Mouse (Mus musculus): Measurements from ENCODE around the gene Lmntd1.

Lmntd1 gene

GRCm38 (mm10) chr6:145557059-145557992 is 56.8 kb downstream of the Lmntd1 start:
- no peak for DNase-seq

DNA sequence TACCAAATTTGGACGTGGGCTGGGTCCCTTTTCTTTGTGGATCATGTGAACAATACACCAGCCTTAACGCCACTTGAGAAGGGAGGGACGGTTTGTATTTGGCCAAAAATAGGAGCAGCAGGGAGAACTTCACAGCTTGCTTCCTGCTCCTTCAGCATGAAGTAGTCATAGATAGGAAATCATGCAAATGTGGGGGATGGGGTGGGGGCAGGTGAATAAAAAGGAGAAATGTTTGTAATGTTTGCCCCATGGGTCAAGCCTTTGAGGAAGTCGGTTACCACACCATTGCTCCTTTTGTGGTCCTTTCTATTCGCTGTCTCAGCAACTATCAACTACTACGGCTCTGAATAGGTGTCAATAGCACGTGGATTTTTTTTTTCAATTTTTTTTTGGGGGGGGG is 60.9 kb downstream of the Lmntd1 start:
- DNase-seq, result no peak

- no peak for DNase-seq
Measured at GRCm38 (mm10) chr6:145552817-145553216, 61.3 kb downstream of the Lmntd1 start.

GRCm38 (mm10) chr6:145550993-145551392 is 63.1 kb downstream of the Lmntd1 start:
- DNase-seq, result peak; percentile 22 to 49

DNA sequence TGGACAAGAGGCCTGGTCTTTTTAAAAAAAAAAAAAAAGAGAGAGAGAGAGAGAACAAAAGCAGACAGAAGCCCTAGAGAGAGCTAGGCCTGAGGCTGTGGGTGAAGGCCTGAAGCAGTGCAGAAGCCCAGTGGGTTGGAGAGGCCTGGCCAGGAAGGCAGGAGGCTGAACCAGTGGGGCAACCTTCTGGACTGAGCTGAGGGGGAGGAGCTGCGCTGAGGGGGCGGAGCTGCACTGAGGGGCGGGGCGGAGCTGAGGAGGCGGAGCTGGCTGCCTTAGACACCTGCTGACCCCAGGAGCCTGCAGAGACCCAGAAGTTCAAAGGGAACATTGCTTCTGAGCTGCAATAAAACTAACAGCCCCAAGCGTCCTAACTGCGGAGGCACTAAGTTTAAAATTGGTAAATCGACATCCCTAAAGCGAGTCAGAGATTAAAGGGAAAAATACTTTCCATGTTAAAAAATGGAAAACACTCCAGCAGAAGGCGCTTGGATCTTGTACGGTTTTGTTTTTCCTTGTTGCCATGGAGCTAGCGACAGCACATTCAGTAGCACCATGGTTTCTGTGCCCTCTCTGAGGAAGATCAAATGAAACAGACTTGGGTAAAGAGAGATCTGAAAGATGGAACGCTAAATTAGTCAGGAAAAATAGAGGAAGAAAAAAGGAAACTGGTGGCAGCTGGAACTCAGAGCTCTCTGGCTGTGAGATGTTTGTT is 68.0 kb downstream of the Lmntd1 start:
- peak in 1 of 2 experiments; percentile 52 for DNase-seq

DNA sequence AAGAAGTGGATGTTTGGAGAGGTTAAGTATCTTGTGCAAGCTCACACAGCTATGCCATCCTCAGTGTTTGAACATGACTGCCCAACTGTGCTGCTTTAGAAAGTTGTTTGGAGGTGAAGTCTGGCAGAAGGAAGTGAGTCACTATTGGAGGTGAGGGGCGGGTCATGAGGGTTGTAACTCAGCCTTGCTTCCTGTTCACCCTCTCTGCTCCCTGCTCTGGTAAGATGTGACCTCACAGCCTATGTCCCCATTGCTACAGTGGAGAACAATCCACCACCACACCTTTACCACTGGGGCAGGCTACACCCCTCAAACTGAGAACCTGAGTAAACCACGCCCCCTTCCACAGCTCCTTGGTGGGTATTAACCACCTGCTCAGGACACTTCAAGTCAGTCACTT is 69.3 kb downstream of the Lmntd1 start:
- no peak for DNase-seq

- no peak for DNase-seq
Measured at GRCm38 (mm10) chr6:145544304-145544703, 69.8 kb downstream of the Lmntd1 start.

- no peak for DNase-seq
Measured at GRCm38 (mm10) chr6:145539568-145539859, 74.6 kb downstream of the Lmntd1 start.

- peak in 1 of 2 experiments; percentile 20 for DNase-seq
Measured at GRCm38 (mm10) chr6:145538787-145539567, 75.1 kb downstream of the Lmntd1 start.

DNA sequence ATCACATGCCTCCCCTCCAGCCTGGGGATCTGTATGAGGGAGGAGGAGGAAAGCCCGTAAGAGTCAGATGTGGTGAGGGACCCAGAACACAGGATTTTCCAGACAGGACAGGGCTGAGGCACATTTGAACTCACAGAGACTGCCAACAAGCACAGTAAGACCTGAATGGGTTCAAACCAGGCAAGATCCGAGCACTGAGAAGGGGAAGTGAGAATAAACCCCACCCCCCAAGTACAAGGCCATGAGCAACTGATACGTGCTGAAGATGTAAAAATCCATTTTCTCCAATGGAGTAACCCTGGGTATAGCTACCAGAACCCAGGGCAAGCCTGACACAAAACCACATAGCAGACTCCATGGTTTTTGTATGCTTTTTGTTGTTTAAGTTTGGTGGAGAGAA is 83.7 kb downstream of the Lmntd1 start:
- DNase-seq, result no peak

DNA sequence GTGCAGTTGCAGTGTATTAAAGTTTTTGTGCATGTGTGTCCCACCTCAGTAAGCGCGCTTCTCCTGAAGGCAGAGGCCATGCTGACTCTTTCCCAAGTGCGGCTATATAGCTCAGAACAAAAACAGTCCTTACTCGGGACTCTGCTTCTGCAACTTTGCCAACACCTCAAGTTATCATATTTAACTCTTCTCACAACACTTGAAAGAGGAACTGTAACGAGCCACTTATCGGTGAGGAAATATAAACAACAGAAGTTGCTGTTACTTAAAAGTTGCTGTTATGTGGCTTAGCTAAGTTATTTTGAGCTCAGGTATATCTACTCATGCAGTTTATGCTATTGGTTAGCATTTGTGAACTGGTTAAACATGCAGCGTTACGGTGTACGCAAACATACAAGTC is 90.8 kb downstream of the Lmntd1 start:
- DNase-seq, result no peak

DNA sequence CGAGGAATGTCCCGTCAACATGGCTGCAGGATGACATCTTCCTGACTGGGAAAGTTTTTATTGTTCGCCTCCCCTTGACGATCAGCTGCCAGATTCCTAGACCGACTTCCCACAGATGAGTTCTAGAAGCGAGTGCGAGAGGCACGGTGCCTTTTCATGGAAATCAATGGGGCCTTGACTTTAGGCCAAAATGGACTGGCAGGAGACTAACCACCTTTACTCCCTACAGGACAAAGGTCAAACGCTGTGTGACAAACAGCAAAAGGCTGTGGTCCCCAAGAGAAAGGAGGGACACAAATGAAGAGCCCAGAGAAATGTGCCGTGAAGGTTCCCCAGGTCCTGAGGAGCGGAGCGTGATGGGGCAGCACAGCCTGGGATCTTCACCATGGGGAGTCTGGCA is 91.5 kb downstream of the Lmntd1 start:
- DNase-seq, result no peak

DNA sequence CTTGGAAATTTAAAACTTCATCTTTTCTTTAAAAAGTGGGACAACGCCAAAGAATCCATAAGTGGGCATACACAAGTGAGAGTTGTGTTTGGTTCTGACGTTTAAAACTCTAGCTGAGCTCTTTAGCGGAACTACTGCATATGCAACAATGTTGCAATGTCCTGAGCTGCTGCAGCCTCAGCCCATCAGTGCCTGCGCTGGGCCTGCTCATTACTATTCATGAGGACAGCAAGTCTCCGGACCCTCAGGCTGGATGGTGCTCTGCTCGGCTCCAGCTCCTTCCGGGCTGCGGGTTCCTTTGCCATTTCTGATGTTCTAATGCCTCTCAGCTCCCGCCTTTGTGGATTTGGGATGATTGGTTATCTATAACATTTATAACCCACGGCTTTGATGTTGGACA is 97.1 kb downstream of the Lmntd1 start:
- no peak for DNase-seq

DNA sequence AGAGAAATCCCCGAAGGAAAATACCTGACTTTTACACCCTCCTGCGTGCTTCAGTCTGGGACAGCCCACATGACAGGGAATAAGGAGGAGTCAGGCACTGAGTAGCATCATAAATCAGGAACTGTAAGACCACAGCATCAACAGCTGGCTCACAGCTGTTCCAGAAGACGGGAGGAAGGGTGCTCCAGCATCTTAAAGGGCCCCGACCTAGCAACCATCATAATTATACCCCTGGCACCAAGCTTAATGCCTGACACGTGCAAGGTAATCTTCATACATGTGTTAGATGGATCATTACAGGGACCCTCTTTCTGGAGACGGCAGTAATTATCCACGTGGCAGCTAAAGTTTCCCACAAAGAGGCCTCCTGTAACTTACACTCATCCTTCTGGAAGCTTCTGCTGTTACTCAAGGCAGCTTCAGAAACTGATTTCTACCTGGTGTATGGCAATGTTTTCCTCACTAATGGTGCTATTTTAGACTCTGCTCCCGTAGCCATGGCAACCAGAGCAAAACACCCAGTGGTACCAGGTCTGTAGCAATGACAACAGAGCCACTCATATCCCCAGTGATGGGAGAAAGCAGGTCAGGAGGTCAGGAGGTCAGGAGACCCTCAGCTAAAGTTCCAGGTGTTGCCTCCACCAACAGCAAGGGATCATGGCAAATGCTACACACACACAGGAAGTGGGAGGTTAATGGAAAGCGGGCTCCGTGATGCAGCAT is 98.1 kb downstream of the Lmntd1 start:
- DNase-seq, result peak; percentile 31 to 33

DNA sequence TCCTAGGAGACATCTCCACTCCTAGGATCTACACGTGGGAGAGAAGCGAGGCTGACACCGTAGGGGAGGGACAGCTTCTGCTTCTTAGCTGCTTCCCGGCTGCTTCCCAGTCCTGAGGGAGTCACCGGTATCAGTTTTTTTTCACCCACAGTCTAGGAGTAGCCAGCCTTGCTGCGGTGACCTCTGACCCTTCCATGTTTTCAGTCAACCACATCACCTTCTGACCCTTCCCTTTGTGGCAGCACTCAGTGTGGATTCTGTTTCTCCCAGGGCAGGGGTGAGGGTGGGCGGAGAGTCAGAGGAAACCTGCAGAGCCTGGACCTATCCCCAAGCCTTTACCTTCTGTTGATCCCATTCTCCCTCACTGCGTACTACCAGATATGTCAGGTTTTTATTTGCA is 102.9 kb downstream of the Lmntd1 start:
- DNase-seq, result no peak

DNA sequence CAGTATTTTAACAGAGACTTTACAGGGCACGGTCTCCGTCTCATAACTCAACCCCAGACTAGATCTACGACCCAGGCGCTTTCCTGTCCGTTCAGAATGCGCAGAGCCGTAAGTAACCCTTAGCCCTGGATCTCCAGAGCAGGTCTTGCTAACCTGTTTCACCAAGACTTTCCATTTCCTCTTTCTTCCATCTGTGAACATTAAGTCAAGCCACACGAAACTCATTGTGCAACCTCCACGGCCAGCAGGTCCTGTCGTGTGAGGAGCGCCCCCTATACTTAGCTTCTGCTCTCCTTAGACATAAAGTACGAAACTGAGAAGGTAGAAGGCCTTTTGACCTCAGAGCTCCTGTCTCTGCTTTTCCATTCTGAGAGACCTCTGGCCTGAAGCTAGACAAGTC is 105.3 kb downstream of the Lmntd1 start:
- DNase-seq, result no peak

GRCm38 (mm10) chr6:145501751-145502150 is 112.4 kb downstream of the Lmntd1 start:
- no peak for DNase-seq

DNA sequence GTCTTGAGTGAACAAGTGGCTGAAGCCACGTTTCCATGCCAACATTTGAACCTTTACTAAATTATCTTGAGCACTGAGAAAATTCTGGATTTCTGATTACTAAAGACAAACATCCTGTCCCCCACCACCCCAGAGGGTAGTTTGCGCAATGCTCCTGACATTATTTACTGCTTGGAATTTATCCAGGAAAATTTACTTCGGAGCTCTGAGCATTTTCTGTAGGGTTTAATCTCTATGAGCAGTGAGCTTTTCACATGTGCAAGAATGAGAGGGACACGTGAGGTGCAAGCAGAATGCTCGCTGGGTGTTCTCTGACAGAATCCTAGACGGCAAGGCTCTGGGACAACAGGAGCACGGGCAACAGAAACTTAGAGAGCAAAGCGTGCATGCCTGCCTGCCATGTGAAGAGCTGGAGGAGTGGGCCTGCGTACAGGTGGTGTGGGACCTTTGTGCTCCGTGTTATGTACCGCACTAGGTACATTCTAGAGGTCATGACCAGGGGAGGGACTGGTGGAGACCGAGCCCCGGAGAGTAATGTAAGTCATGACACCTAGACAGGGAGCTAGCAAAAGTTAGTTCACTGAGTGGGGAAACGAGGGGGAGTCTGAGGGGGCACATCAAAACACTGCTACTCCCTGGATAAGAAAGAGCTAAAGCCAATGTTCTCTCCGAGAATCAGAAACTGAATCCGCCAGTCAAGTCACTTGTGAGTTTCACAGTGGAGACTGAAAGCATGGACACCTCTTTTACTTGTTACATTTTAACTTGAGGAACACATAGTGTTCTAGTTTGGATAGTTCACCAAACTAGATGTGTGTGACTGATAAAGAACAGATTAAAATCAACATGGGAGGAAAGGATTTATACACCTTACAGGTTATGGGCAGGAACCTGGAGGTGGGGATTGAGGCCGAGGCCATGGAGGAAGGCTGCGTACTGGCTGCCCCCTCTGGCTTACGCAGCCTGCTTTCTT is 114.3 kb downstream of the Lmntd1 start:
- peak; percentile 26 to 45 for DNase-seq

DNA sequence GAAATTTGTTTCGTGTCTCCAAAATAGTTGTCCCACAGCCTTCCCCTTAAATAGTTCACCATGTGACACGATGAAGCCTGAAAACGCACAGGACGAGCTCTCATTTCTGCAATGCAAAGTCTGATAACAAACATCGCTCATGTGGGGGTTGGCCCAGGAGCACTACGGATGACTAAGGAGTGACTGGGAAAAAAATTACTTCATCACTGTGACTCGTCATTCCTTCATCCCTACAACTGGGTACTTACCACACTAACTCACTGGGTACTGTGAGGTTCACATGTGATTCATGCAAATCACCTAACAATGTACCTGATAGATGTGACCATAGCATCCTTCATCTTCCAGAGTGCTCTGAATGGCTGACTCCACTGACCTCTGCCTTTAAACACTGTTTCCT is 118.4 kb downstream of the Lmntd1 start:
- no peak for DNase-seq

GRCm38 (mm10) chr6:145488251-145488650 is 125.9 kb downstream of the Lmntd1 start:
- DNase-seq, result no peak

DNA sequence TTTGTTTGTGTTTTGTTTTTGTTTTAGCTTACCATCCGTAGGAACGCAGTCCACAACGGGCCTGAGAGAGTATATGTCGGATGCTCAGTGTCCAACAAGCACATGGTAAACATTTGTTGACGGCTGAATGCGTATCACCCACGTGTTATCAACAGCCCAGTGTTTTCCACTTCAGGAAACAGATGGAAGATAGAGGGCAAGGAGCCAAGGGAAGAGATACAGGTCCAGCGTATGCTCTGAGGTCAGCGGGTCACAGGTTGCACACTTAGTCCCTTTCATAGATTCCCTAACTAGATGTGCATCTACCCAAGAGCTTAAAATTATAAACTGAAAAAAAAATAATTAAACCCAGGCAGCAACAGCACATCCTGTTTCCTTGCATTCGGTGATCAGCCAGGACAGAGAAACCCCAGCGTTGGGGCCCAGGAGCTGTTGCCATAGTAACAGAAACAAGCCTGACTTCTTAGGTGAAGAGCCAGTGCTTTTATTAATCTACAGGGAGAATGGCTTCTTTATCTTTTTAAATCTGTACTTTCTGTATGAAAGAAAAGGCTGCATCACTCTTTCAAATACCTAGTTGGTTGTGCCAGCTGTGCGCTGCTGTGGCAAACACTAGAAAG is 128.0 kb downstream of the Lmntd1 start:
- no peak for DNase-seq

All from kidney, postnatal 36 days (tissue).